Mouse (Mus musculus) stomach, embryonic 14.5 days (tissue): ENCODE measurements around the gene Rad9b. TPM values are rescaled to one million over a fixed set of nuclear protein-coding genes. Genes with fewer than 3 reads are reported as not detected.

Experiments used
- ATAC-seq: fragments of 200-750 bp; cut with Nextera tagmentation; 2 replicates; pipeline ENCODE4 v1.8.0; 2017; ENCODE audit warnings: low read depth, moderate TSS enrichment; ENCODE audit not compliant: insufficient number of reproducible peaks, insufficient read depth, low FRiP score
- H3K27ac ChIP-seq: fragments of 300-500 bp; sonication (generic); 2 replicates; pipeline ENCODE4 v1.5.1; 2014; ENCODE audit warnings: mild to moderate bottlenecking, low read length, moderate library complexity, mixed read lengths
- H3K27me3 ChIP-seq: fragments of 300-500 bp; sonication (generic); 2 replicates; pipeline ENCODE4 v1.6.1; 2014; ENCODE audit warnings: low read length, control low read depth, mixed read lengths; ENCODE audit not compliant: control insufficient read depth, insufficient read depth
- H3K36me3 ChIP-seq: fragments of 300-500 bp; sonication (generic); 2 replicates; pipeline ENCODE4 v1.6.1; 2014; ENCODE audit warnings: mild to moderate bottlenecking, control low read depth, low read length, moderate library complexity, mixed read lengths; ENCODE audit not compliant: control insufficient read depth, insufficient read depth
- H3K4me1 ChIP-seq: fragments of 300-500 bp; sonication (generic); 2 replicates; pipeline ENCODE4 v1.6.1; 2014; ENCODE audit warnings: low read length, control low read depth, mixed read lengths; ENCODE audit not compliant: control insufficient read depth, insufficient read depth
- H3K4me2 ChIP-seq: fragments of 300-500 bp; sonication (generic); replicated peaks from 2 replicates; pipeline ENCODE4 v1.6.1; 2014; ENCODE audit warnings: low read depth, low read length, control low read depth
- H3K4me3 ChIP-seq: fragments of 300-500 bp; sonication (generic); 2 replicates; pipeline ENCODE4 v1.5.1; 2014; ENCODE audit warnings: low read depth, low read length, control low read depth
- H3K9ac ChIP-seq: fragments of 300-500 bp; sonication (generic); replicated peaks from 2 replicates; pipeline ENCODE4 v1.6.1; 2014; ENCODE audit warnings: low read depth, mild to moderate bottlenecking, control low read depth, low read length, moderate library complexity, mixed read lengths
- H3K9me3 ChIP-seq: fragments of 300-500 bp; sonication (generic); 2 replicates; pipeline ENCODE4 v1.6.1; 2016; ENCODE audit warnings: low read depth, low read length, control low read depth; ENCODE audit not compliant: control insufficient read depth
- WGBS: fragments of 180-500 bp; shearing (Covaris S2); extraction: QIAGEN DNeasy Blood & Tissue Kit; methylation state at CpG from one replicate; pipeline ENCODE4 v1.1.7; 2014; 5-methylcytosine and 5-hydroxymethylcytosine counted together
- polyA plus RNA-seq: library from polyadenylated mRNA; unstranded; fragments of >200 nt; fragmentation: Nextera tagmentation; extraction: Ambion mirVana; gene quantifications from 2 replicates; pipeline ENCODE4 v1.2.1, GENCODE M21; 2014

Gene Rad9b
- polyA plus RNA-seq, 1 experiment from 2014 or later, result 15.3 TPM

GRCm38 (mm10) chr5:122378171-122378570 lies 24.1 kb upstream of the Rad9b start:
- WGBS, result 95% methylated on average over 12 of the region's 12 CpGs
- H3K36me3 ChIP-seq, result peaks cover 35% of the 10 kb centered on the region

DNA sequence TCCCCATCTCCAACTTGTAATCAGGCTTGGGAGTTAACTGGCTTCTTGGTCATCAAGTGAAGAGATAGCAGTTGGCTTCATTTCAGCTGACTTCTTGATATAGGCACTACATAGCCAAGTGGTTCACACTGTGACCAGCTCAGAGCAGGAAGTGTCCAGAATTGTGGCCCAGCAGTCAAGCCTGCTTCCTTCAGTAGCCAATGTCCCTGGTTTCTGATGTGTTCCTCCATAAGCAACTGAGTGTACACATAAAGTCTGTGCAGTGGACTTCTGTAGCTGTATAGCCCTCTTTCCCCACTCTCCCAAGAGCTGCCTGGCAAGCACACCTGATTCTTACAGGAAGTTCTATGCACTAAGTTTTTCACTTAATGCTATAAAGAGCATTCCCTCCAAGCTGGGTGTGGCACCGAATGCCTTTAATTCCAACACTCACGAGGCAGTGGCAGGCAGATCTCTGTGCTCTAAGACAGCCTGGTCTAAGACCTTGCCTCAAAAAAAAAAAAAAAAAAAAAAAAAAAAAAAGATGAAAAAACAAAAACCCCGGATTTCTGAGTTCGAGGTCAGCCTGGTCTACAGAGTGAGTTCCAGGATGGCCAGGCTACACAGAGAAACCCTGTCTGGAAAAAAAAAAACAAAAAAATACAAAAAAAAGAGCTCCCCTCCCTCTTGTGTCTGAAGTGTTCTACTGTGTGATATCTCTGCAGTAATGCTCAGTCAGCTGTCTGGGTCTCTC lies 23.2 kb upstream of the Rad9b start:
- no peaks in the 10 kb centered on the region for H3K27me3 ChIP-seq
- H3K4me1 ChIP-seq, result peaks cover 6% of the 10 kb centered on the region; the same call in 1 of the 2 replicates
- no peak overlapping the region for H3K4me2 ChIP-seq
- H3K36me3 ChIP-seq, result peaks cover 31% of the 10 kb centered on the region
- no peak overlapping the region for H3K27ac ChIP-seq
- no peak for ATAC-seq
- H3K9ac ChIP-seq, result no peak overlapping the region
- no peaks in the 10 kb centered on the region for H3K9me3 ChIP-seq
- 88% methylated on average over 4 of the region's 4 CpGs for WGBS
- H3K4me3 ChIP-seq, result no peak overlapping the region

More at GRCm38 (mm10) chr5:122378171-122378570, 24.1 kb upstream of the Rad9b start:
- Histone ChIP-seq H3K9ac (no peak overlapping the region), H3K27me3 (no peaks in the 10 kb centered on the region), H3K9me3 (no peaks in the 10 kb centered on the region), H3K4me2 (no peak overlapping the region), H3K4me1 (peaks cover 3% of the 10 kb centered on the region; the same call in 1 of the 2 replicates), H3K4me3 (no peak overlapping the region), H3K27ac (no peak overlapping the region)
- ATAC-seq, result no peak

GRCm38 (mm10) chr5:122372878-122373277 lies 18.8 kb upstream of the Rad9b start:
- no peak for ATAC-seq
- no peaks in the 10 kb centered on the region for H3K27me3 ChIP-seq
- peaks cover 16% of the 10 kb centered on the region; the same call in 1 of the 2 replicates for H3K36me3 ChIP-seq
- peak overlapping the region; percentile 71 for H3K9ac ChIP-seq
- no peaks in the 10 kb centered on the region for H3K9me3 ChIP-seq
- H3K4me3 ChIP-seq, result peak overlapping the region; percentile 81
- H3K4me1 ChIP-seq, result peaks cover 11% of the 10 kb centered on the region; the same call in 1 of the 2 replicates
- peak overlapping the region; percentile 85 for H3K27ac ChIP-seq
- 9% methylated on average over 5 of the region's 5 CpGs for WGBS
- H3K4me2 ChIP-seq, result peak overlapping the region; percentile 52

DNA sequence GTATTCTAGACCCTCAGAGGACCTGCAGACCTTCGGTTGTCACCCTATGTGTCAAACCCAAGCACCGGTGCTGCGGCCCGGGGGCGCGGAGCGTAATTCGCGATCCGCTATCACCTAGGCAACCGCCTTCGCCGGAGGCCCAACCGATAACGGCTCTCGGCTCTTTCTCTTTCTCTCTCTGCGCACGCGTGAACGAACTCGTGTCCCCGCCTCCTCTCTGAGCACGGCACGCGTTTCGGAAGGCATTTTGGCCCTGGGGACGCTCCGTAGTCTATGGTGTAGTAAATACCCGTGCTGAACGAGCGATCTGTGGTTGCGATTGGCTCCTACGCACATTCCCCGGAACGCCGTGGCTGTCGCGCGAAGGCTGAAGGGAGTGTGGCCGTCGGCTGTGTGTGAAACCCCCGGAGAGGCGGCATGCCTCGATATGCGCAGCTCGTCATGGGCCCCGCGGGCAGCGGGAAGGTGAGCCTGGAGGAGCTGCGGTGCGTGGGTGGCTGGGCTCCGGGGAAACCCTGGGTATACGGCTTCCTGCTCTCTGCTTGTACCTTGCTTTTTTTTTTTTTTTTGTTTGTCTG lies 18.2 kb upstream of the Rad9b start, which contains the start of gene Fam216a:
Gene Fam216a, minus strand, starts transcription at position 173 of the 578 bp plus-strand sequence.
- H3K9me3 ChIP-seq, result no peaks in the 10 kb centered on the region
- ATAC-seq, result peak; percentile 94
- H3K27ac ChIP-seq, result peak within 1 kb of the TSS; percentile 93
- H3K27me3 ChIP-seq, result no peaks in the 10 kb centered on the region
- peak within 1 kb of the TSS; percentile 52 for H3K4me2 ChIP-seq
- peak within 1 kb of the TSS; percentile 71 for H3K9ac ChIP-seq
- H3K36me3 ChIP-seq, result peaks cover 20% of the 10 kb centered on the region; the same call in 1 of the 2 replicates
- H3K4me3 ChIP-seq, result peak within 1 kb of the TSS; percentile 81
- peaks cover 11% of the 10 kb centered on the region; the same call in 1 of the 2 replicates for H3K4me1 ChIP-seq
- WGBS, result 0% methylated on average over 53 of the region's 53 CpGs

GRCm38 (mm10) chr5:122371591-122372191 lies 17.7 kb upstream of the Rad9b start, which contains the start of gene Gpn3:
Gene Gpn3, plus strand, starts transcription at chr5:122371876.
- whole genome bisulfite sequencing, result under 1% methylated on average over 39 of the region's 46 CpGs

GRCm38 (mm10) chr5:122354492-122355067 lies 547 bp upstream of the Rad9b start:
- Histone ChIP-seq H3K27me3 (no peaks in the 10 kb centered on the region), H3K9me3 (no peaks in the 10 kb centered on the region), H3K4me3 (peak overlapping the region; percentile 80), H3K36me3 (no peaks in the 10 kb centered on the region), H3K4me1 (0 out of 2 replicates have a peak, but pooled peaks cover 2% of the 10 kb centered on the region), H3K27ac (peak overlapping the region; percentile 56; the same call in 1 of the 2 replicates), H3K9ac (peak overlapping the region; percentile 87), H3K4me2 (peak overlapping the region; percentile 72)
- peak; percentile 68; the same call in 1 of the 2 replicates for ATAC-seq
- under 1% methylated on average over 52 of the region's 57 CpGs for WGBS

More at GRCm38 (mm10) chr5:122371591-122372191, 17.7 kb upstream of the Rad9b start, which contains the start of gene Gpn3:
- Histone ChIP-seq H3K4me1 (peaks cover 11% of the 10 kb centered on the region; the same call in 1 of the 2 replicates), H3K4me3 (peak within 1 kb of the TSS; percentile 81), H3K27ac (peak within 1 kb of the TSS; percentile 93), H3K9me3 (no peaks in the 10 kb centered on the region), H3K4me2 (peak within 1 kb of the TSS; percentile 52), H3K9ac (peak within 1 kb of the TSS; percentile 71), H3K27me3 (no peaks in the 10 kb centered on the region), H3K36me3 (peaks cover 26% of the 10 kb centered on the region)
- ATAC-seq, result peak; percentile 67

DNA sequence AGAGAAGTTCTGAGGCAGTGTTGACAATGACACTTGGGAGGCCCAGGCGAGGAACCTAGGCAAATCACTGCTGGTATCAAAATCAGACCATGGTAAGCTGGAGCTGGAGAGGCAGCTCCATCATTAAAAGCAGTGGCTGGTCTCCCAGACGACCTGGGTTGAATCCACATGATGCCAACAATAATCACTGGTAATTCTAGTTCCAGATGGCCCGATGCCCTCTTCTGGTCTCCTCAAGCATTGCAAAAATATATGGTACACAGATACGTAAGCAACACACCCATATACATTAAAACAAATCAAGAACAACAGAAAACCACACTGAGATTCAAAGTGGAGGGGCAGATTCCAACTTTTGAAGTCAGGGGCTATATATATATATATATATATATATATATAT lies 8.3 kb downstream of the Rad9b start:
- Histone ChIP-seq H3K9ac (no peak overlapping the region), H3K9me3 (no peaks in the 10 kb centered on the region), H3K27ac (no peak overlapping the region), H3K36me3 (no peaks in the 10 kb centered on the region), H3K4me2 (no peak overlapping the region), H3K27me3 (no peaks in the 10 kb centered on the region), H3K4me3 (no peak overlapping the region), H3K4me1 (no peaks in the 10 kb centered on the region)
- WGBS, result 76% methylated on average over 4 of the region's 4 CpGs
- ATAC-seq, result no peak

DNA sequence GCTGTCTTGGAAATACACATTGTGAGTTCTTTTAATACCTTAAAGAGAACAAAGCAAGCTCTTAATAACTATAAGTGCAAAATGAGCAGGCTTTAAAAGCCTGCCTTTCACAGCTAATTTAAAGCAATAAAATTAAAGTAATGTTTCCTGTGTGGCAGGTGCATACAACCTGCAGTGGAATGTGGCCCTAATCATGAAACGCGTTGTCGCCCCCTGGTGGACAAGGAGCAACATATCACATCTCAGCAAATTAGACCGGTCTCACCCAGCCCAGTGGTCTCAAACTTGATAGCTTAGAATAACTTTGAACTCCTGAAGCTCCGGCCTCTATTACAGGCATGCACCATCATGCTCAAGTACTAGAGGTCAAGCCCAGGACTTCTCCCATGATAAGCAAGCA lies 9.8 kb downstream of the Rad9b start:
- 9% methylated on average over 5 of the region's 5 CpGs for WGBS
- H3K27ac ChIP-seq, result no peak overlapping the region
- peak; percentile 28; the same call in 1 of the 2 replicates for ATAC-seq

More for the DNA sequence above, 9.8 kb downstream of the Rad9b start:
- Histone ChIP-seq H3K4me1 (no peaks in the 10 kb centered on the region), H3K27me3 (no peaks in the 10 kb centered on the region), H3K9me3 (no peaks in the 10 kb centered on the region), H3K9ac (no peak overlapping the region), H3K4me3 (no peak overlapping the region), H3K36me3 (no peaks in the 10 kb centered on the region), H3K4me2 (no peak overlapping the region)
